Mouse (Mus musculus) liver, postnatal 0 days (tissue): ENCODE results near the gene Lsr. TPM values are rescaled to one million over a fixed set of nuclear protein-coding genes. Genes with fewer than 3 reads are reported as not detected.

Experiments
- ATAC-seq: fragments of 200-750 bp; cut with Nextera tagmentation; 2 replicates; pipeline ENCODE4 v1.8.0; 2017; ENCODE audit warnings: mild to moderate bottlenecking, moderate library complexity
- DNase-seq: peaks from one replicate; pipeline ENCODE4 v3.0.0-alpha.2; 2016
- H3K27ac ChIP-seq: fragments of 300-500 bp; sonication (generic); 2 replicates; pipeline ENCODE4 v1.5.1; 2014; ENCODE audit warnings: antibody characterized with exemption, moderate library complexity, mild to moderate bottlenecking, low read depth
- H3K27me3 ChIP-seq: fragments of 300-500 bp; sonication (generic); 2 replicates; pipeline ENCODE4 v1.6.1; 2014; ENCODE audit warnings: low read length, control low read depth, mixed read lengths; ENCODE audit not compliant: insufficient read depth
- H3K36me3 ChIP-seq: fragments of 300-500 bp; sonication (generic); replicated peaks from 2 replicates; pipeline ENCODE4 v1.6.1; 2014; ENCODE audit warnings: mild to moderate bottlenecking, control low read depth, low read length, moderate library complexity, mixed read lengths; ENCODE audit not compliant: insufficient read depth
- H3K4me1 ChIP-seq: fragments of 300-500 bp; sonication (generic); 2 replicates; pipeline ENCODE4 v1.6.1; 2014; ENCODE audit warnings: antibody characterized with exemption, mild to moderate bottlenecking, control low read depth; ENCODE audit not compliant: insufficient read depth
- H3K4me2 ChIP-seq: fragments of 300-500 bp; sonication (generic); 2 replicates; pipeline ENCODE4 v1.6.1; 2014; ENCODE audit warnings: low read depth, mild to moderate bottlenecking, low read length, moderate library complexity, mixed read lengths
- H3K4me3 ChIP-seq: fragments of 300-500 bp; sonication (generic); 2 replicates; pipeline ENCODE4 v1.5.1; 2014; ENCODE audit warnings: low read depth, low read length
- H3K9ac ChIP-seq: fragments of 300-500 bp; sonication (generic); replicated peaks from 2 replicates; pipeline ENCODE4 v1.6.1; 2014; ENCODE audit warnings: mild to moderate bottlenecking, moderate library complexity
- H3K9me3 ChIP-seq: fragments of 300-500 bp; sonication (generic); 2 replicates; pipeline ENCODE4 v1.6.1; 2016; ENCODE audit warnings: mild to moderate bottlenecking, control low read depth, low read length, mixed read lengths
- CTCF ChIP-seq: sonication (generic); IDR thresholded peaks from 2 replicates; pipeline ENCODE4 v1.5.1; 2016; ENCODE audit warnings: antibody characterized with exemption, low read depth
- EP300 ChIP-seq: IDR thresholded peaks from 2 replicates; pipeline ENCODE4 v1.6.1; 2016; ENCODE audit warnings: antibody characterized with exemption, low read depth, mild to moderate bottlenecking
- WGBS: fragments of 180-500 bp; shearing (Covaris S2); extraction: QIAGEN DNeasy Blood & Tissue Kit; methylation state at CpG from one replicate; pipeline ENCODE4 v1.1.7; 2014; ENCODE audit not compliant: insufficient replicate concordance; 5-methylcytosine and 5-hydroxymethylcytosine counted together
- polyA plus RNA-seq: library from polyadenylated mRNA; unstranded; fragments of >200 nt; fragmentation: Nextera tagmentation; extraction: Ambion mirVana; gene quantifications from 2 replicates; pipeline ENCODE4 v1.2.1, GENCODE M21; 2015

Gene Lsr
- polyA plus RNA-seq, 1 experiment from 2014 or later = 28.2 TPM

DNA sequence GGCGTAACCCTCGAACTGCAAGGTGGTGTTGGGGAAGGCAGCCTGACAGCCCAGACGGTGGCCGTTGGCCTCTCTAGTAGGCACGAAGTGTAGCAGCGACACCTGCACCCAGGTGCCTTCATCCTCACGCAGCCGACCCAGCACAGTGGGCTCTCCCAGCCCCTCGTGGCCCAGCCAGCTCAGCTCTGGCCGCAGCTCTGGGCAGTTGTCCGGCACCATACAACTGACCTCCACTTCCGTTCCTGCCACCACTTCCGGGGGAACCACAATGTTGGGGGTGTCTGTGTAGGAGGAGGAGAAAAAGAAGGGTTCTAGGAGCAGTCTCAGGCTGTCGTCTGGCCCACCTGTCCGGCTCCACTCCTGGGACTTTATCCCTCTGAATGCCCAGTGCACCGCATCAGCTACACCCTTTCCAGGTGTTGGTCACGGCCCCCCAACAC is 64.3 kb downstream of the Lsr start:
- 22% methylated on average over 17 of the region's 17 CpGs for WGBS
- Histone ChIP-seq H3K36me3 (no peaks in the 10 kb centered on the region), H3K9ac (no peak overlapping the region), H3K9me3 (no peaks in the 10 kb centered on the region), H3K27ac (no peak overlapping the region), H3K27me3 (no peaks in the 10 kb centered on the region), H3K4me2 (peak overlapping the region; percentile 62), H3K4me1 (peaks cover 13% of the 10 kb centered on the region), H3K4me3 (no peak overlapping the region)
- TF ChIP-seq CTCF = no peak
- TF ChIP-seq EP300 = no peak
- ATAC-seq (no peak), DNase-seq (no peak)

DNA sequence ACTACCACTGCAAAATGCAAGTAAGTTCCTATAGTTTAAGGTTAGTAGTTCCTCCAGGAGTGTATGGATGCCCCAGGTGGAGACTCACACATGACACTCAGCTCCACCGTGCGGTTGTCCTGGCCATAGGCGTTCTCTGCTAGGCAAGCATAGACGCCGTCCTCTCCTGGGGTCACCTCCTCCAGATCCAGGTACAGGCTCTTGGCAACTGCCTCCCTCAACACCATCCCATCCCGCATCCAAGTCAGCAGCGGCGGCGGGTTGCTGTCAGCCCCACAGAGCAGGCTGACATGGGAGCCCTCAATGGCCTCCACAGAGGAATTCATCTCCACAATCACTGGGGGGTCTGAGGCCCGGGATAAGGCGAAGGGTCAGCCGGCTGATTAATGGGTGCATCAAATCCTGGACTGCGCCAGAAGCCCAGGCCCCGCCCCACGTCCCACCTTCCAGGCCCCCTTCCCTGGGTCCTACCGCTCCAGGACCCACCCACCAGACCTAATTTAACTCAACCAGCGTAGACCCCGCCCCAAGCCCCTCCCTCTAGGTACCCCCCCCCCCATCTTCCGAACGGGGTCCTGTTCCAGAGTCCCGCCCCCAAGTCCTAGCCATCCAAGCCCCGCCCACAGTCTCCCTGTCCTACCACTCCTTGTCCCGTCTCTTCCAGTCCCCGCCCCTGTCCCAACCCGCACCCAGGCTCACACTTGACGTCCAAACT is 64.8 kb downstream of the Lsr start:
- DNase-seq (peak; percentile 58), ATAC-seq (peak; percentile 60; the same call in 1 of the 2 replicates)
- no peak for TF ChIP-seq CTCF
- TF ChIP-seq EP300 = no peak
- Histone ChIP-seq H3K27me3 (no peaks in the 10 kb centered on the region), H3K9ac (no peak overlapping the region), H3K36me3 (no peaks in the 10 kb centered on the region), H3K4me2 (peak overlapping the region; percentile 62), H3K9me3 (no peaks in the 10 kb centered on the region), H3K27ac (no peak overlapping the region), H3K4me3 (no peak overlapping the region), H3K4me1 (peaks cover 13% of the 10 kb centered on the region)
- WGBS = 9% methylated on average over 24 of the region's 26 CpGs

Other genes with a start within 250 kb of the Lsr start
- 153 and 158 TPM in 2 replicates for gene Tmem147, start 243.9 kb downstream of the Lsr start, polyA plus RNA-seq
- gene Gapdhs, start 229.8 kb downstream of the Lsr start, polyA plus RNA-seq = 0.12 TPM in 1 of 2 replicates, not detected in the other
- gene Sbsn, start 222.0 kb downstream of the Lsr start, polyA plus RNA-seq = 0.69 and 0.77 TPM in 2 replicates
- 1.5 and 1.8 TPM in 2 replicates for gene Dmkn, start 209.7 kb downstream of the Lsr start, polyA plus RNA-seq
- gene Krtdap, start 185.6 kb downstream of the Lsr start, polyA plus RNA-seq = not detected in 2 replicates
- gene Ffar2, start 149.7 kb downstream of the Lsr start, polyA plus RNA-seq = 1.6 and 2.1 TPM in 2 replicates
- not detected in 2 replicates for gene Ffar3, start 117.3 kb downstream of the Lsr start, polyA plus RNA-seq
- gene Ffar1, start 111.9 kb downstream of the Lsr start, polyA plus RNA-seq = 0.06 TPM in 1 of 2 replicates, not detected in the other
- 1.5 and 2.2 TPM in 2 replicates for gene Cd22, start 93.1 kb downstream of the Lsr start, polyA plus RNA-seq
- gene Mag, start 58.6 kb downstream of the Lsr start, polyA plus RNA-seq = 0.47 and 0.51 TPM in 2 replicates
- 0.49 TPM in 1 of 2 replicates, not detected in the other for gene Hamp2, start 48.8 kb downstream of the Lsr start, polyA plus RNA-seq
- 142 and 248 TPM in 2 replicates for gene Hamp, start 29.4 kb downstream of the Lsr start, polyA plus RNA-seq
- 11.6 and 12.0 TPM in 2 replicates for gene Usf2, start 16.7 kb downstream of the Lsr start, polyA plus RNA-seq
- gene Fam187b, start 326 bp upstream of the Lsr start, polyA plus RNA-seq = 4.0 and 5.0 TPM in 2 replicates
- 25.8 and 29.4 TPM in 2 replicates for gene Fxyd5, start 69.0 kb upstream of the Lsr start, polyA plus RNA-seq
- 0.16 TPM in 1 of 2 replicates, not detected in the other for gene Fxyd7, start 78.0 kb upstream of the Lsr start, polyA plus RNA-seq
- gene Fxyd1, start 83.7 kb upstream of the Lsr start, polyA plus RNA-seq = 300 and 302 TPM in 2 replicates
- 0.11 TPM in 1 of 2 replicates, not detected in the other for gene Lgi4, start 85.9 kb upstream of the Lsr start, polyA plus RNA-seq
- 3.4 TPM in 2 replicates for gene Fxyd3, start 103.2 kb upstream of the Lsr start, polyA plus RNA-seq
- gene Hpn, start 141.8 kb upstream of the Lsr start, polyA plus RNA-seq = 250 and 259 TPM in 2 replicates
- 2.8 and 3.1 TPM in 2 replicates for gene Scn1b, start 153.5 kb upstream of the Lsr start, polyA plus RNA-seq
- 7.1 and 8.9 TPM in 2 replicates for gene Gramd1a, start 182.4 kb upstream of the Lsr start, polyA plus RNA-seq